Mouse (Mus musculus) Patski (cell line): ENCODE measurements around the gene Arhgap33. TPM values are rescaled to one million over a fixed set of nuclear protein-coding genes. Genes with fewer than 3 reads are reported as not detected.

ENCODE experiments used
- ATAC-seq: fragments of 100-300 bp; one replicate; pipeline ENCODE4 v1.8.0; 2021
- CTCF ChIA-PET: fragments of 350-600 bp; sonication (Branson Sonifier 250); formaldehyde crosslinking; loops from one replicate; lab custom pipeline; 2022; ENCODE audit warnings: inconsistent platforms; lab: Charles Lee
- POLR2A ChIA-PET: fragments of 350-600 bp; sonication (Branson Sonifier 250); formaldehyde crosslinking; loops from one replicate; lab custom pipeline; 2022; ENCODE audit warnings: antibody characterized with exemption, inconsistent platforms; lab: Charles Lee
- DNase-seq: peaks from one replicate; pipeline ENCODE4 v3.0.0-alpha.2; 2011; ENCODE audit warnings: low read depth, low spot score
- H3K27me3 ChIP-seq: fragments of 371-371 bp; one replicate; pipeline ENCODE4 v1.5.1; 2021
- CTCF ChIP-seq: fragments of 100-300 bp; IDR thresholded peaks from one replicate; pipeline ENCODE4 v1.5.1; 2021
- in situ Hi-C: fragments of 300-500 bp; cut with MboI; formaldehyde crosslinking; loops from 3 replicates; pipeline ENCODE4 v1.11.1; 2018; ENCODE audit warnings: low pct_unique_long_range_greater_than_20kb, mixed read lengths
- polyA plus RNA-seq: library from polyadenylated mRNA; unstranded; gene quantifications from one replicate; pipeline ENCODE4 v1.2.3, GENCODE M21; 2021

Arhgap33 gene
- polyA plus RNA-seq, 1 experiment from 2014 or later: 5.4 TPM

DNA sequence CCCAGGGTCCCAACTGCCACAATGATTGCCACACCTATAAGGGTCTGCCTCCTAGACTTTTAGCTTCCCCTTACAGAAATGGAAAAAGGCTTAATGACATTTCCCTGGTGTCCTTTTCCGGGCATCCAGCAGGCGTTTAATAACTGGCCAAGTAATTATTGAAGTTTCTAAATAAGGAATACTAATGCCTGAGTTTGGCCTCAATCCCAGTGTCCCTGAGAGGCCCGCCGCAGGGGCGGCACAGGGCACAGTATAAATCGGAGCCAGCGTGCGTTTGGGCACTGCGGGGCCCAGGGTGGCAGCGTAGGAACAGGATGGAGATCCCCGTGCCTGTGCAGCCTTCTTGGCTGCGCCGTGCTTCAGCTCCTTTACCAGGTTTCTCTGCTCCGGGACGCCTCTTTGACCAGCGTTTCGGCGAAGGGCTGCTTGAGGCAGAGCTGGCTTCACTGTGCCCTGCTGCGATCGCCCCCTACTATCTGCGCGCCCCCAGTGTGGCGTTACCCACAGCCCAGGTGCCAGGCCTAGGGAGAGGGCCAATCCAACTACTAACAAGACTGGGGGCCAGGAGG lies 18.2 kb upstream of the Arhgap33 start:
- ATAC-seq (no peak), DNase-seq (no peak)
- ChIA-PET CTCF (interaction anchor here (0.8 to 1.8 kb wide), 3 partner anchors 16 to 62 kb away, joined by 3 to 6 read pairs (median 6); no protein-coding TSS in a partner anchor), POLR2A (interaction anchor here (0.7 to 1.0 kb wide), 3 partner anchors 10 to 32 kb away, joined by 3 read pairs; partner anchors contain the start of genes Gm49396 and U2af1l4)
- in situ Hi-C loops: loop anchor here (10.0 kb wide), 1 partner anchor 1728 kb away; the partner anchor contains the start of gene Ech1
- no peak for TF ChIP-seq CTCF
- H3K27me3 ChIP-seq: no peaks in the 10 kb centered on the region

DNA sequence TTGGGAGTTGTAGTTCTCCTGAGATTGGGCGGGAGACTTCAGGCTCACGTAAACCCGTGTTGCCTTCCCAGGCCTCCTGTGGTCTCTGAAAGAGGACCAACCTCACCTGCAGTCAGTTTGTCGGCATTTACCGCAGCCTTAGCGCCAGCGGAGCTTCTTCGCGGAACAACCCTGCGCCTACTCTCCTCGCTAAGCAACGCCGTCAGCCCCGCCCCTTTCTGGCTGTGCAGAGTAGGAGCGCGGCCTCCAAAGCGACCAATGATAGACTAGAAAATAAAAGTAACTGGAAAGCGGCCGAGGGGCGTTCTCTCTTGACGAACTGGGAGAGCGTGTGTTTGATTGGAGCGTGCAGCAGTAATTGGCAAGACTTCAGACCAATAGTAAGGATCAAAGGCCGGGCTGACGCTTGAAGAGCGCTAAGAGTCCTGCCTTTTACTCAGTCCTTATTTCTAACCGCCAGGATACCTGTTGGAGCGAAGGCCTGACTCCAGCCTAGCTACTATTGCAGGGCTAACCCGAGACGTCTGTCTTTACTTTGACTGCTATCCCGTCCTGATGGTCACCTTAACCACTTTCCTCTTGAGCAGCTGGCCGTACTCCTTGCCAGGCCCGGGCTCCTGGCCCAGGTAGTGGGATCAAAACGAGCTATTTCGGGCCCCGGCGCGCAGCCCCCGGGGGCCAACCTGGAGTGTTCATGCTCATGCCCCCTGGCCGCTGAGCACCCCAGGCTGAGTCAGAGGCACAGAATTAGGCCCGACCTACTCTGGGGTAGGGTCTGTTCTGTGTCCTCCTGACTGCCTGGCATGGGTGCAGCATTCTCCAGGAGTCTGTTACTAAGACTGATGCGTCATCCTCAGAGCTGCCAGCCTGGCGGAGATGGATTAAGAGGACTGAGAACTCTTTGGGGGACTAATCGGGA lies 17.5 kb upstream of the Arhgap33 start, which contains the start of the genes Hspb6 and Proser3:
TSS of gene Hspb6 (plus strand) at position 77 of the 919 bp plus-strand sequence.
TSS of gene Proser3 (minus strand) at position 198 of the 919 bp plus-strand sequence.
- ChIA-PET POLR2A (interaction anchor here (0.7 to 1.0 kb wide), 3 partner anchors 10 to 33 kb away, joined by 3 read pairs; partner anchors contain the start of genes Gm49396 and U2af1l4), CTCF (interaction anchor here (0.8 to 1.8 kb wide), 4 partner anchors 16 to 61 kb away, joined by 3 to 6 read pairs (median 6); no protein-coding TSS in a partner anchor)
- DNase-seq (peak; percentile 94), ATAC-seq (peak; percentile 97)
- TF ChIP-seq CTCF: no peak
- in situ Hi-C loops: loop anchor here (10.0 kb wide), 1 partner anchor 1728 kb away; the partner anchor contains the start of gene Ech1
- no peaks in the 10 kb centered on the region for H3K27me3 ChIP-seq

DNA sequence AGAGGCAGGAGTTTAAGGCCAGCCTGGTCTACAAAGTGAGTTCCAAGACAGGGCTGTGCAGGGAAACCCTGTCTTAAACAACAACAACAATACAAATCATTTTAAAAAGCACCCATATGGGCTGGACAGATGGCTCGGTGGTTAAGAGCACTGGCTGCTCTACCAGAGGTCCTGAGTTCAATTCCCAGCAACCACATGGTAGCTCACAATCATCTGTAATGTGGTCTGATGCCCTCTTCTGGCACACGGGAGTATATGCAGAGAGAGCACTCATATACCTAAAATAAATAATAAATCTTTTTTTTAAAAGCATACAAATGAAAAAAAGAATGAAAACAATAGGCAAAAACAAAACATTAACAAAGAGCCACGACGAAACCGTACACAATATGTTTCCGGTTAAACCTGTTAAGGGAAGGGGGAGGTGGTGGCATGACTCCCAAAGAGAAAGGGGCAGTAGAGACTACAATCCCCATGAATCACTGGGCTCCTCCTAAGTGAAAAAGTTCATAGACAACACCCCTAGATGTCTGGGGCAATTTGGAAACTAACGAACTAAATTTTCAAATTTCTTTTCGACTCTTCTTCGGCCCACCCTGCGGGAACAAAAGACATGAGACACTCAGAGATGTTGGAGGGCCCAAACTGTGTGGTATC lies 16.7 kb upstream of the Arhgap33 start:
- H3K27me3 ChIP-seq: no peaks in the 10 kb centered on the region
- no peak for TF ChIP-seq CTCF
- ATAC-seq (peak; percentile 49), DNase-seq (no peak)
- in situ Hi-C loops: loop anchor here (10.0 kb wide), 1 partner anchor 1727 kb away; the partner anchor contains the start of gene Ech1
- POLR2A ChIA-PET: interaction anchor here (0.6 kb wide), 1 partner anchor 60 kb away, joined by 3 read pairs; no protein-coding TSS in a partner anchor
- CTCF ChIA-PET: interaction anchor here (0.7 to 1.3 kb wide), 2 partner anchors 22 to 59 kb away, joined by 3 to 5 read pairs; no protein-coding TSS in a partner anchor

DNA sequence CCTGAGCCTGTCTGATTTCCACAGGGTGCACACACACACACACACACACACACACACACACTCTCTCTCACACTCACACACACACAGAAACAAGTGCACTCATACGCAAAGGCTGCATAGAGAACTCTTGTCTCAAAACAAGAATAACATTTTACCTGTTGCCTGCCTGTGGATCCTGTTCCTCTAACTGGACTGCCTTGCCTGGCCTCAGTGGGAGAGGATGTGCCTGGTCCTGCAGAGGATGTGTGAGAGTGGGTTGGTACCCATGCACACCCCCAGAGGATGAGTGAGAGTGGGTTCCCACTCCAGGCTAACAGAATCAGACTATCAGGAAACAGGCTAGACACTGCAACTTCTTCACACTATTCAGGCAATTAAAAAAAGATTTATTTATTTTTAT lies 15.7 kb upstream of the Arhgap33 start:
- no peaks in the 10 kb centered on the region for H3K27me3 ChIP-seq
- ChIA-PET CTCF (interaction anchor here (1.3 kb wide), 1 partner anchor 21 kb away, joined by 5 read pairs; no protein-coding TSS in a partner anchor), POLR2A (interaction anchor here (0.6 kb wide), 2 partner anchors 59 to 60 kb away, joined by 3 read pairs; no protein-coding TSS in a partner anchor)
- in situ Hi-C loops: loop anchor here (10.0 kb wide), 1 partner anchor 1726 kb away; the partner anchor contains the start of gene Ech1
- TF ChIP-seq CTCF: no peak
- ATAC-seq (no peak), DNase-seq (no peak)

DNA sequence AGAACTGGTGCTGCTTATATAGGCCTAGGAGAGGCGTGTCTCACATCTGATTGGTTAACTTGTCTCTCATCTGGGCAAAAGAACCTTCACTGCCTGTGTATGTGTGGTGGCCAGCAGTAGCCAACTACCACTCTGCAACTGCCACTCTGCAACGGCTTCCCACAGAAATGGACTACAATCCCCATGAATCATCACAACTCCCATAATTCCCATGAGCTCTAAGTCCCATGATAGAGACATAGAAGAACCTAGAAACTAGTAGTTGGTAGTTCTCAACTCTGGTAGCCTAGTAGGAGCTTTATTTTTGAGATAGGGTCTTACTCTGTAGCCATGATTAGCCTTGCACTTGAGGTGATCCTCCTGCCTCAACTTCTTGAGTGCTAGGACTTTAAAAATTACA lies 15.0 kb upstream of the Arhgap33 start:
- ChIA-PET CTCF (no interaction called here), POLR2A (no interaction called here)
- no peak for TF ChIP-seq CTCF
- in situ Hi-C loops: loop anchor here (5.0 to 10.0 kb wide), 2 partner anchors 58 to 1725 kb away; partner anchors contain the start of genes Ech1 and Prodh2
- H3K27me3 ChIP-seq: no peaks in the 10 kb centered on the region
- DNase-seq (no peak), ATAC-seq (no peak)

DNA sequence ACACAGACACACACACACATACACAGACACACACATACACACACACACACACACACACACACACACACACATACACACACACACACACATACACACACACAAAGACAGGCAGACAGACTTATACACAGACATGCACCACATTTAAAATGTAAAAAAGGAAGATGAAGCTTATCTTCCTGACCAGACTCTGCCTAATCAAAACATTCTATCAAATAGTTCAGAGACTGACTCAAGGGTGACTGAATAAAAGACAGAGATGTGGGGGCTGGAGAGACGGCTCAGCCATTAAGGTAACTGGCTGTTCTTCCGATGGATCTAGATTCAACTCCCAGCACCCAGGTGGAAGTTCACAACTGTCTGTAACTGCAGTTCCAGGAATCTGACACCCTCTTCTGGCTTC lies 9.5 kb upstream of the Arhgap33 start:
- TF ChIP-seq CTCF: no peak
- H3K27me3 ChIP-seq: no peaks in the 10 kb centered on the region
- no peak for ATAC-seq
- ChIA-PET POLR2A (no interaction called here), CTCF (no interaction called here)
- in situ Hi-C loops: no loop called here
- no peak for DNase-seq

DNA sequence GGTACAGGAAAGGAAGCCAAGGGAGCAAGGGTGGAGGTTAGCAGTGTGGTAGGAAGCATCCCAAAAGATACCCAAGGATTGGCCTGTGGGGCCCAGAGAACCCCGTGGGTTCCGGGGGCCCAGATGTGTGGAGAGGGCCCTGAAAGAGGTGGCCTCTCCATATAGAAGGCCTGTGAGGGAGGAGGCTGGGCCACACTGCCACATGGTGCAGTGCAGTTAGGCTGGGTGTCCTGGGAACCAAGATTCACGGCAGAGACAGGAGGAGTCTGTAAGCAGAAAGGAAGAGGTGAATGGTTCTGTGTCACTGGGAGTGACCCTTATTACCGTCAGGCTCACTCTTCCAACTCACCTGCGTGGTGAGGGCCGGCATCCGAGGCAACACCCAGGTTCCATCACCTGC lies 5.7 kb upstream of the Arhgap33 start:
- no peak for DNase-seq
- H3K27me3 ChIP-seq: no peaks in the 10 kb centered on the region
- TF ChIP-seq CTCF: no peak
- no peak for ATAC-seq
- in situ Hi-C loops: no loop called here
- ChIA-PET POLR2A (no interaction called here), CTCF (interaction anchor here (1.2 kb wide), 1 partner anchor 11 kb away, joined by 3 read pairs; no protein-coding TSS in a partner anchor)

DNA sequence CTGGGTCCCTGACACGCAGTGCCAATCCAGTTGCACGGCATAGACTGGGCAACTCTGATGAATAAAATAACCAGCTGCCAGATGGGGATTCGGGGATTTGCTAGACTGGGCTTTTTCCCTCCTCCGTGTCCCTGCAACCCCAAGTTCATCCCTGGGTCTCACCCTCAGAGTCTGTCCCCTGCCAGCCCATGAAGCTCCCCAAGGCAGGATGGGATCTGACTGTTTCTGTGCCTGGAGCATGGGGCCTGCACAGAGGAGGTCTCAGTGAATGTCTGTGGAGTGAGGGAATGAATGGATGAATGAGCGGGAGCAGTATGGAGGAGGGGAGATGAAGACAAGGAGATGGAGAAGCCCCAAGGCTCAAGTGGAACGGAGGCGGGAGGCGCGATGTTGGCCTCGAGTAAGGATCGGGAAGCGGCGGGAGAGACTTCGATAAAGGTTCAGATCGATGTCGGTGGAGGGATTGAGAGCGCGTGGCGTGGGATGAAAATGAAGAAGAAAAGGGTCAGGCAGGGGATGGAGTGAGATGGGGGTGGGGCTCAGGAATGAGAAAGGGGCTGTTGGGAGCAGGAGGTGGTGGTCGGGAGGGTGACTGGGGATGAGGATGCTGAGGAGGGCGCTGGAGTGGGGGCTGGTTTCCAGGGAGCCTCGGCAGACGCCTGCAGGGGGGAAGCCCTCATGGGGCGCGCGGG lies 773 bp downstream of the Arhgap33 start:
- in situ Hi-C loops: no loop called here
- no peak for ATAC-seq
- no peak for DNase-seq
- TF ChIP-seq CTCF: no peak
- POLR2A ChIA-PET: interaction anchor here (0.5 kb wide), 1 partner anchor 197 kb away, joined by 3 read pairs; no protein-coding TSS in a partner anchor
- no peaks in the 10 kb centered on the region for H3K27me3 ChIP-seq
- CTCF ChIA-PET: no interaction called here

DNA sequence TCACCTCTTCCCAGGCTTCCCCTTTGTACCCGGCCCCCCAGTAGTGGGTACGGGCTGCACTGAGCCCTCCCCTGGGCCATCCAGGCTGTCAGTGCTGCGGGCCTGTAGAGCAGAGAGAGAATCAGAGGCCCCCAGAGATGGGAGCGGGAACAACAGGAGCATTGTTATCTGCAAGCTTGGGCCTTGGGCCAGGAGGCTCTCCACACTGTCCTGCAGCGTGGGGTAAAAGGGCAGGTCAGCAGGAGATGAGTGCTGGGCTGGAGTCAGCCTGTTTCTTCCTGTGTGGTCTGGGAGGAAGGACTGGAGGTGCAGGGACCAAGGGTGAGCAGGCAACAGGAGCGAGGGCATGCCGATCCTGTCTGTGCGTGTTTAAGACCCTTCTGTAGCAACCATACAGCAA lies 1.9 kb downstream of the Arhgap33 start:
- TF ChIP-seq CTCF: no peak
- CTCF ChIA-PET: interaction anchor here (2.3 kb wide), 1 partner anchor 41 kb away, joined by 13 read pairs; no protein-coding TSS in a partner anchor
- POLR2A ChIA-PET: no interaction called here
- ATAC-seq: no peak
- H3K27me3 ChIP-seq: no peaks in the 10 kb centered on the region
- DNase-seq: no peak
- in situ Hi-C loops: no loop called here
